Mouse (Mus musculus): Measurements from ENCODE around the gene Wwtr1.

GRCm38 (mm10) chr3:57486068-57486467 is 89.6 kb downstream of the Wwtr1 start:
- no peak for TF ChIP-seq CTCF (IDR thresholded peaks at IDR 0.05; ENCODE audit: insufficient read depth, low read length)
- no peak for TF ChIP-seq POLR2A (IDR thresholded peaks at IDR 0.05; ENCODE audit: borderline replicate concordance, extremely low read depth, low read depth, low read length)

Measured in lung, adult 2 months (tissue).